Mouse (Mus musculus) myocyte (in vitro differentiated cells): ENCODE measurements at regions not wholly inside any gene's neighbourhood (a gene's known extent, or its start where the extent isn't known, plus 50 kb on each side); places are given as distances from the start of the nearest gene placed in this dataset.

Experiments
- POLR2A ChIP-seq: IDR thresholded peaks from one replicate; pipeline ENCODE4 v1.6.1; 2011; ENCODE audit warnings: low read depth, mild to moderate bottlenecking, control low read depth, moderate library complexity; ENCODE audit not compliant: insufficient read length
- REST ChIP-seq: IDR thresholded peaks from one replicate; pipeline ENCODE4 v1.6.1; 2011; ENCODE audit warnings: mild to moderate bottlenecking, control low read depth, moderate library complexity; ENCODE audit not compliant: insufficient read depth, insufficient read length
- USF1 ChIP-seq: IDR thresholded peaks from one replicate; pipeline ENCODE4 v1.6.1; 2011; ENCODE audit warnings: low read depth, mild to moderate bottlenecking, control low read depth, moderate library complexity

DNA sequence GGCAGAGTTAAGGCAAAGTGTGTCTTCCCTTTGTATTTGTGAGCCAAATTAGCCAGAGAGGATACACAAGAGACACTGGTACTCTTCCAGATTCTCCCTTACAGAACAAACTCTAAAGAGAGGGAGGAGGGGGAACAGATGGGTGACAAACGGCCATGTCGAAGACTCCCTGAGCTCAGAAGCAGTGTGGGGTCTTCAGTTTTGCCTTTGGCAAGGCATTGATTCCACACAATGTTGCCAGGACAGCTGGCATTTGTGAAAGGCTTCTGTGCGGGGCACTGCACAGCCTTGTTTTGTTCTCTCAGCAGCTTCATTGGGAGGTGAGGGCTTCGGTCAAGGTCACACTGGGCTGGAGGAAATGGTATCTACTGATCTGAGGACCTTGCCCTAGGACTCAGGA, 253.9 kb downstream of the Sipa1l2 start:
- TF ChIP-seq POLR2A (no peak), REST (no peak), USF1 (no peak)
